Mouse (Mus musculus): Measurements from ENCODE around the gene Rnf168. TPM values are rescaled to one million over a fixed set of nuclear protein-coding genes. Genes with fewer than 3 reads are reported as not detected.

Gene Rnf168
- polyA plus RNA-seq, 1 experiment from 2014 or later, result 26.9 TPM

GRCm38 (mm10) chr16:32332556-32333511 lies 55.6 kb downstream of the Rnf168 start:
- WGBS, result under 1% methylated on average over 44 of the region's 54 CpGs
- Histone ChIP-seq H3K27ac (ENCODE audit: low read length) (peak overlapping the region; percentile 94), H3K27me3 (ENCODE audit: control insufficient read depth, insufficient read depth, low read depth, low read length) (no peaks in the 10 kb centered on the region), H3K4me2 (ENCODE audit: low read depth, low read length) (peak overlapping the region; percentile 65), H3K9ac (ENCODE audit: low read length) (peak overlapping the region; percentile 95), H3K36me3 (ENCODE audit: control insufficient read depth, insufficient read depth, low read length) (no peaks in the 10 kb centered on the region), H3K4me1 (replicated peaks; ENCODE audit: control insufficient read depth, insufficient read depth, low read length) (peaks cover 4% of the 10 kb centered on the region; the same call in 1 of the 2 replicates), H3K9me3 (ENCODE audit: control insufficient read depth, low read length) (no peaks in the 10 kb centered on the region), H3K4me3 (ENCODE audit: low read length) (peak overlapping the region; percentile 84)
- peak; percentile 73 for ATAC-seq (ENCODE audit: low read depth)

- WGBS, result 91% methylated on average over 5 of the region's 5 CpGs
- H3K9me3 ChIP-seq (ENCODE audit: control insufficient read depth, low read length), result no peaks in the 10 kb centered on the region
- ATAC-seq (ENCODE audit: low read depth), result no peak
- H3K4me2 ChIP-seq (ENCODE audit: low read depth, low read length), result no peak overlapping the region
- H3K4me3 ChIP-seq (ENCODE audit: low read length), result no peak overlapping the region
- no peaks in the 10 kb centered on the region for H3K36me3 ChIP-seq (ENCODE audit: control insufficient read depth, insufficient read depth, low read length)
- H3K4me1 ChIP-seq (replicated peaks; ENCODE audit: control insufficient read depth, insufficient read depth, low read length), result peaks cover 4% of the 10 kb centered on the region; the same call in 1 of the 2 replicates
- no peak overlapping the region for H3K9ac ChIP-seq (ENCODE audit: low read length)
- no peak overlapping the region for H3K27ac ChIP-seq (ENCODE audit: low read length)
- no peaks in the 10 kb centered on the region for H3K27me3 ChIP-seq (ENCODE audit: control insufficient read depth, insufficient read depth, low read depth, low read length)
Observed at GRCm38 (mm10) chr16:32335146-32335545, 57.9 kb downstream of the Rnf168 start.

GRCm38 (mm10) chr16:32336026-32336780 lies 58.9 kb downstream of the Rnf168 start:
- H3K36me3 ChIP-seq (ENCODE audit: control insufficient read depth, insufficient read depth, low read length), result no peaks in the 10 kb centered on the region
- no peaks in the 10 kb centered on the region for H3K27me3 ChIP-seq (ENCODE audit: control insufficient read depth, insufficient read depth, low read depth, low read length)
- no peaks in the 10 kb centered on the region for H3K9me3 ChIP-seq (ENCODE audit: control insufficient read depth, low read length)
- ATAC-seq (ENCODE audit: low read depth), result no peak
- H3K4me2 ChIP-seq (ENCODE audit: low read depth, low read length), result no peak overlapping the region
- peaks cover 4% of the 10 kb centered on the region; the same call in 1 of the 2 replicates for H3K4me1 ChIP-seq (replicated peaks; ENCODE audit: control insufficient read depth, insufficient read depth, low read length)
- no peak overlapping the region for H3K4me3 ChIP-seq (ENCODE audit: low read length)
- H3K27ac ChIP-seq (ENCODE audit: low read length), result no peak overlapping the region
- 75% methylated on average over 7 of the region's 7 CpGs for WGBS
- no peak overlapping the region for H3K9ac ChIP-seq (ENCODE audit: low read length)

- H3K27me3 ChIP-seq (ENCODE audit: control insufficient read depth, insufficient read depth, low read depth, low read length), result no peaks in the 10 kb centered on the region
- no peak overlapping the region for H3K9ac ChIP-seq (ENCODE audit: low read length)
- peaks cover 4% of the 10 kb centered on the region; the same call in 1 of the 2 replicates for H3K4me1 ChIP-seq (replicated peaks; ENCODE audit: control insufficient read depth, insufficient read depth, low read length)
- no peak for ATAC-seq (ENCODE audit: low read depth)
- no peak overlapping the region for H3K27ac ChIP-seq (ENCODE audit: low read length)
- no peak overlapping the region for H3K4me2 ChIP-seq (ENCODE audit: low read depth, low read length)
- no peaks in the 10 kb centered on the region for H3K36me3 ChIP-seq (ENCODE audit: control insufficient read depth, insufficient read depth, low read length)
- H3K9me3 ChIP-seq (ENCODE audit: control insufficient read depth, low read length), result no peaks in the 10 kb centered on the region
- no peak overlapping the region for H3K4me3 ChIP-seq (ENCODE audit: low read length)
Observed at GRCm38 (mm10) chr16:32337001-32337400, 59.7 kb downstream of the Rnf168 start.

GRCm38 (mm10) chr16:32340451-32340850 lies 63.2 kb downstream of the Rnf168 start:
- no peaks in the 10 kb centered on the region for H3K9me3 ChIP-seq (ENCODE audit: control insufficient read depth, low read length)
- H3K4me3 ChIP-seq (ENCODE audit: low read length), result no peak overlapping the region
- H3K27ac ChIP-seq (ENCODE audit: low read length), result no peak overlapping the region
- no peak overlapping the region for H3K9ac ChIP-seq (ENCODE audit: low read length)
- WGBS, result 62% methylated on average over 1 of the region's 1 CpGs
- H3K27me3 ChIP-seq (ENCODE audit: control insufficient read depth, insufficient read depth, low read depth, low read length), result no peaks in the 10 kb centered on the region
- no peak overlapping the region for H3K4me2 ChIP-seq (ENCODE audit: low read depth, low read length)
- ATAC-seq (ENCODE audit: low read depth), result no peak
- no peaks in the 10 kb centered on the region for H3K36me3 ChIP-seq (ENCODE audit: control insufficient read depth, insufficient read depth, low read length)
- H3K4me1 ChIP-seq (replicated peaks; ENCODE audit: control insufficient read depth, insufficient read depth, low read length), result peaks cover 4% of the 10 kb centered on the region; the same call in 1 of the 2 replicates

GRCm38 (mm10) chr16:32345521-32345920 lies 68.3 kb downstream of the Rnf168 start:
- Histone ChIP-seq H3K36me3 (ENCODE audit: control insufficient read depth, insufficient read depth, low read length) (no peaks in the 10 kb centered on the region), H3K4me2 (ENCODE audit: low read depth, low read length) (no peak overlapping the region), H3K4me1 (replicated peaks; ENCODE audit: control insufficient read depth, insufficient read depth, low read length) (no peaks in the 10 kb centered on the region), H3K4me3 (ENCODE audit: low read length) (no peak overlapping the region), H3K9me3 (ENCODE audit: control insufficient read depth, low read length) (no peaks in the 10 kb centered on the region), H3K27me3 (ENCODE audit: control insufficient read depth, insufficient read depth, low read depth, low read length) (no peaks in the 10 kb centered on the region), H3K9ac (ENCODE audit: low read length) (no peak overlapping the region), H3K27ac (ENCODE audit: low read length) (no peak overlapping the region)
- no peak for ATAC-seq (ENCODE audit: low read depth)

- no peak overlapping the region for H3K4me2 ChIP-seq (ENCODE audit: low read depth, low read length)
- no peaks in the 10 kb centered on the region for H3K9me3 ChIP-seq (ENCODE audit: control insufficient read depth, low read length)
- ATAC-seq (ENCODE audit: low read depth), result no peak
- 60% methylated on average over 3 of the region's 3 CpGs for WGBS
- H3K27me3 ChIP-seq (ENCODE audit: control insufficient read depth, insufficient read depth, low read depth, low read length), result no peaks in the 10 kb centered on the region
- H3K36me3 ChIP-seq (ENCODE audit: control insufficient read depth, insufficient read depth, low read length), result peaks cover 15% of the 10 kb centered on the region
- H3K4me1 ChIP-seq (replicated peaks; ENCODE audit: control insufficient read depth, insufficient read depth, low read length), result no peaks in the 10 kb centered on the region
- H3K27ac ChIP-seq (ENCODE audit: low read length), result no peak overlapping the region
- H3K4me3 ChIP-seq (ENCODE audit: low read length), result no peak overlapping the region
- no peak overlapping the region for H3K9ac ChIP-seq (ENCODE audit: low read length)
Observed at GRCm38 (mm10) chr16:32350776-32351175, 73.5 kb downstream of the Rnf168 start.

Data from lung, embryonic 16.5 days (tissue).